Mouse (Mus musculus) hindbrain, embryonic 15.5 days (tissue): ENCODE results near the gene Shld2. TPM values are rescaled to one million over a fixed set of nuclear protein-coding genes. Genes with fewer than 3 reads are reported as not detected.

Experiments
- ATAC-seq: fragments of 200-750 bp; cut with Nextera tagmentation; 2 replicates; pipeline ENCODE4 v1.8.0; 2017; ENCODE audit warnings: low read depth, moderate number of reproducible peaks, moderate TSS enrichment; ENCODE audit not compliant: low FRiP score
- H3K27ac ChIP-seq: fragments of 300-500 bp; sonication (generic); replicated peaks from 2 replicates; pipeline ENCODE4 v1.5.1; 2015; ENCODE audit warnings: mild to moderate bottlenecking, inconsistent platforms
- H3K27me3 ChIP-seq: fragments of 300-500 bp; sonication (generic); 2 replicates; pipeline ENCODE4 v1.6.1; 2015; ENCODE audit warnings: control low read depth, inconsistent platforms
- H3K36me3 ChIP-seq: fragments of 300-500 bp; sonication (generic); 2 replicates; pipeline ENCODE4 v1.6.1; 2015; ENCODE audit warnings: control low read depth, inconsistent platforms
- H3K4me1 ChIP-seq: fragments of 300-500 bp; sonication (generic); replicated peaks from 2 replicates; pipeline ENCODE4 v1.6.1; 2015; ENCODE audit warnings: control low read depth, inconsistent platforms
- H3K4me2 ChIP-seq: fragments of 300-500 bp; sonication (generic); 2 replicates; pipeline ENCODE4 v1.6.1; 2015; ENCODE audit warnings: moderate library complexity, mild to moderate bottlenecking, inconsistent platforms
- H3K4me3 ChIP-seq: fragments of 300-500 bp; sonication (generic); 2 replicates; pipeline ENCODE4 v1.5.1; 2015; ENCODE audit warnings: mild to moderate bottlenecking, inconsistent platforms
- H3K9ac ChIP-seq: fragments of 300-500 bp; sonication (generic); 2 replicates; pipeline ENCODE4 v1.6.1; 2015; ENCODE audit warnings: inconsistent platforms
- H3K9me3 ChIP-seq: fragments of 300-500 bp; sonication (generic); 2 replicates; pipeline ENCODE4 v1.6.1; 2016; ENCODE audit warnings: control low read depth, inconsistent platforms
- WGBS: fragments of 180-500 bp; shearing (Covaris S2); methylation state at CpG from one replicate; pipeline ENCODE4 v1.1.7; 2015; 5-methylcytosine and 5-hydroxymethylcytosine counted together
- polyA plus RNA-seq: library from polyadenylated mRNA; unstranded; fragments of >200 nt; fragmentation: Nextera tagmentation; extraction: Ambion mirVana; gene quantifications from 2 replicates; pipeline ENCODE4 v1.2.1, GENCODE M21; 2015

Shld2 gene
- polyA plus RNA-seq, 1 experiment from 2014 or later, result 5.9 TPM

GRCm38 (mm10) chr14:34208651-34209050 lies 101.6 kb downstream of the Shld2 start:
- 50% methylated on average over 2 of the region's 2 CpGs for WGBS
- no peak overlapping the region for H3K4me3 ChIP-seq
- no peak for ATAC-seq

GRCm38 (mm10) chr14:34207996-34208395 lies 102.3 kb downstream of the Shld2 start:
- no peak overlapping the region for H3K27ac ChIP-seq
- no peaks in the 10 kb centered on the region for H3K9me3 ChIP-seq
- H3K4me3 ChIP-seq, result no peak overlapping the region
- no peak overlapping the region for H3K4me2 ChIP-seq
- no peak overlapping the region for H3K9ac ChIP-seq
- H3K36me3 ChIP-seq, result no peaks in the 10 kb centered on the region
- no peaks in the 10 kb centered on the region for H3K4me1 ChIP-seq
- H3K27me3 ChIP-seq, result no peaks in the 10 kb centered on the region
- ATAC-seq, result no peak
- 80% methylated on average over 6 of the region's 6 CpGs for WGBS

More at GRCm38 (mm10) chr14:34208651-34209050, 101.6 kb downstream of the Shld2 start:
- H3K27me3 ChIP-seq, result no peaks in the 10 kb centered on the region
- no peaks in the 10 kb centered on the region for H3K36me3 ChIP-seq
- no peaks in the 10 kb centered on the region for H3K4me1 ChIP-seq
- H3K9ac ChIP-seq, result no peak overlapping the region
- H3K9me3 ChIP-seq, result no peaks in the 10 kb centered on the region
- H3K27ac ChIP-seq, result no peak overlapping the region
- H3K4me2 ChIP-seq, result no peak overlapping the region

- Histone ChIP-seq H3K9ac (peak within 1 kb of the TSS; percentile 85), H3K27me3 (no peaks in the 10 kb centered on the region), H3K9me3 (no peaks in the 10 kb centered on the region), H3K36me3 (no peaks in the 10 kb centered on the region), H3K4me1 (peaks cover 19% of the 10 kb centered on the region), H3K4me2 (peak within 1 kb of the TSS; percentile 77), H3K27ac (peak within 1 kb of the TSS; percentile 85), H3K4me3 (peak within 1 kb of the TSS; percentile 77)
- peak; percentile 74 for ATAC-seq
- WGBS, result 1% methylated on average over 51 of the region's 52 CpGs
Measured at GRCm38 (mm10) chr14:34201231-34202035, 108.9 kb downstream of the Shld2 start, which contains the start of gene Gprin2. Gene Gprin2 (minus strand): TSS chr14:34201653.

GRCm38 (mm10) chr14:34200738-34201230 lies 109.5 kb downstream of the Shld2 start:
- H3K36me3 ChIP-seq, result no peaks in the 10 kb centered on the region
- no peaks in the 10 kb centered on the region for H3K9me3 ChIP-seq
- peak overlapping the region; percentile 77 for H3K4me2 ChIP-seq
- H3K4me3 ChIP-seq, result peak overlapping the region; percentile 77
- H3K9ac ChIP-seq, result peak overlapping the region; percentile 85
- peaks cover 19% of the 10 kb centered on the region for H3K4me1 ChIP-seq
- H3K27ac ChIP-seq, result peak overlapping the region; percentile 85
- H3K27me3 ChIP-seq, result no peaks in the 10 kb centered on the region
- peak; percentile 86 for ATAC-seq
- WGBS, result 2% methylated on average over 19 of the region's 19 CpGs

- Histone ChIP-seq H3K4me3 (no peak overlapping the region), H3K4me2 (no peak overlapping the region), H3K9me3 (no peaks in the 10 kb centered on the region), H3K27me3 (no peaks in the 10 kb centered on the region), H3K9ac (no peak overlapping the region), H3K4me1 (peaks cover 19% of the 10 kb centered on the region), H3K27ac (no peak overlapping the region), H3K36me3 (peaks cover 14% of the 10 kb centered on the region; the same call in 1 of the 2 replicates)
- WGBS, result 47% methylated on average over 4 of the region's 4 CpGs
- ATAC-seq, result no peak
Measured at GRCm38 (mm10) chr14:34196706-34197105, 113.6 kb downstream of the Shld2 start.

DNA sequence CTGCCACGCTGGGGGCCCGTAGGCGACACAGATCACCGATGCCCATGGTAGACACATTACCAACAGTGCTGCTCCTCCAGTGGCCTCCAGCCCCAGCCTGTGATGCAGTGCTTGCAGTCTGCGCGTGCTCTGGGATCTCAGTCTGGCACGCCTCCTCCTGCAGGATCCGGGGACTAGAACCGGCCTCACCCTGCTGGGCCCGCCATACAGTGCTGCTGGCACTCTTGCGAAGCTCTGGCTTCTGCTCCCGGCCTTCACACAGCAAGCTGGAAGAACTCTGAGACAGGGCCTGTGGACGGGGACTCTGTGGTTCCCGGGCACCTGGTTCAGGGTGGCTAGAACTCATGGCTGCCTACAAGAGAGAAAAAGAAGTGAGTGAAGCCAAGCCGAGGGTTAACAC lies 114.8 kb downstream of the Shld2 start:
- H3K27ac ChIP-seq, result no peak overlapping the region
- peaks cover 18% of the 10 kb centered on the region for H3K4me1 ChIP-seq
- no peak overlapping the region for H3K4me2 ChIP-seq
- H3K9ac ChIP-seq, result no peak overlapping the region
- H3K27me3 ChIP-seq, result no peaks in the 10 kb centered on the region
- no peaks in the 10 kb centered on the region for H3K9me3 ChIP-seq
- WGBS, result 90% methylated on average over 15 of the region's 15 CpGs
- ATAC-seq, result no peak
- peaks cover 14% of the 10 kb centered on the region; the same call in 1 of the 2 replicates for H3K36me3 ChIP-seq
- no peak overlapping the region for H3K4me3 ChIP-seq

DNA sequence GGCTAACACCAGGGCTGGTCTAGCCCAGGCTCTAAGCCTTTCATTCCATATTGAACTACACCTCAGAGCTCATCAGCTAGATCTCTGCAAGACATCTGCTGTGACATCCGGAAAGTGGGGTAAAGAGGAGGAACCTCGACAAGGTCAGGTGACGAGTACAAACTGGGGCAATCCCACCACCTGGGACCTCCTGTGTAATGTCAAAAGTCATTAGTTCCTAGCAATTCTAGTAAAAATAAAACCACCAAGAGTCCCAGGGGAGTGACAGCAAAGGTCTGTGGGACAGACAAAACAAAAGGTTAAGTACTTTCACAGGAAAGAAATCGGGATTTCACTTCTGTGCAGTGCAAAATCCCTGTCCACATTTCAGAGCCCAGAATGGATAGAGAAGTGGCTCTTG lies 116.4 kb downstream of the Shld2 start:
- H3K27ac ChIP-seq, result no peak overlapping the region
- H3K4me1 ChIP-seq, result peaks cover 2% of the 10 kb centered on the region; the same call in 1 of the 2 replicates
- 80% methylated on average over 4 of the region's 4 CpGs for WGBS
- no peak for ATAC-seq
- H3K4me2 ChIP-seq, result no peak overlapping the region
- H3K9me3 ChIP-seq, result no peaks in the 10 kb centered on the region
- H3K27me3 ChIP-seq, result no peaks in the 10 kb centered on the region
- H3K36me3 ChIP-seq, result peaks cover 14% of the 10 kb centered on the region; the same call in 1 of the 2 replicates
- no peak overlapping the region for H3K9ac ChIP-seq
- no peak overlapping the region for H3K4me3 ChIP-seq

GRCm38 (mm10) chr14:34190361-34190760 lies 119.9 kb downstream of the Shld2 start:
- Histone ChIP-seq H3K36me3 (peaks cover 14% of the 10 kb centered on the region; the same call in 1 of the 2 replicates), H3K27ac (no peak overlapping the region), H3K9ac (no peak overlapping the region), H3K4me1 (no peaks in the 10 kb centered on the region), H3K9me3 (no peaks in the 10 kb centered on the region), H3K4me2 (no peak overlapping the region), H3K4me3 (no peak overlapping the region), H3K27me3 (no peaks in the 10 kb centered on the region)
- ATAC-seq, result no peak
- 80% methylated on average over 7 of the region's 7 CpGs for WGBS

- Histone ChIP-seq H3K4me3 (no peak overlapping the region), H3K9ac (no peak overlapping the region), H3K9me3 (no peaks in the 10 kb centered on the region), H3K27ac (no peak overlapping the region), H3K36me3 (peaks cover 2% of the 10 kb centered on the region; the same call in 1 of the 2 replicates), H3K4me1 (no peaks in the 10 kb centered on the region), H3K27me3 (no peaks in the 10 kb centered on the region), H3K4me2 (no peak overlapping the region)
- WGBS, result 70% methylated on average over 5 of the region's 5 CpGs
- ATAC-seq, result no peak
Measured at GRCm38 (mm10) chr14:34188629-34189028, 121.7 kb downstream of the Shld2 start.

Other genes with a start within 250 kb of the Shld2 start
- gene Anxa8, start 224.5 kb downstream of the Shld2 start, polyA plus RNA-seq, result 0.16 TPM in 1 of 2 replicates, not detected in the other
- not detected in 2 replicates for gene A630023A22Rik, start 207.7 kb downstream of the Shld2 start, polyA plus RNA-seq
- 0.13 and 0.22 TPM in 2 replicates for gene Npy4r, start 158.0 kb downstream of the Shld2 start, polyA plus RNA-seq
- 6.1 and 6.2 TPM in 2 replicates for gene Gprin2, start 108.8 kb downstream of the Shld2 start, polyA plus RNA-seq
- 0.83 and 1.0 TPM in 2 replicates for gene Syt15, start 90.9 kb downstream of the Shld2 start, polyA plus RNA-seq
- gene Glud1, start 234 bp upstream of the Shld2 start, polyA plus RNA-seq, result 114 and 116 TPM in 2 replicates
- gene Fam25c, start 44.9 kb upstream of the Shld2 start, polyA plus RNA-seq, result not detected in 2 replicates
- gene Sncg, start 64.3 kb upstream of the Shld2 start, polyA plus RNA-seq, result 170 and 223 TPM in 2 replicates
- gene Mmrn2, start 65.0 kb upstream of the Shld2 start, polyA plus RNA-seq, result 4.1 and 5.3 TPM in 2 replicates
- gene Bmpr1a, start 192.8 kb upstream of the Shld2 start, polyA plus RNA-seq, result 20.7 and 21.4 TPM in 2 replicates
- not detected in 2 replicates for gene 9230112D13Rik, start 212.3 kb upstream of the Shld2 start, polyA plus RNA-seq